Mouse (Mus musculus): Measurements from ENCODE around the gene Htr6.

DNA sequence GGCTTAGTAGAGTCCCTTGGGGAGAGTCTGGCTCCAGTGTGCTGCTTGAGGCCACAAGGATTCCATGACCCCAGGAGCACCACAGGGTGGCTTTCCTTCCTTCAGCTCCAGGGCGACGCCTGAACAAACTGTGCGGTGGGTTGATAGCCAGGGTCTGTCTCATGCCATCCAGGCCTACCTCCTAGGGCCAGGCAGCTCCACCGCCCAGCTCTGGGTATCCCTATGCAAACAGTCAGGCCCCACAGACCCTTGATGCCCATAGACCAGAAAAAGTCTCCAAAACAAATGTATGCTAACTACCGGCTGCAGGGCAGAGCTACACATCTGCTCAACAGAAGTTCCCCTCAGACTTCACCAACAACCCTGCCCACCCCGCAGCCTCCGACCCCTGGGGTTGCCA lies 15.7 kb upstream of the Htr6 start:
- TF ChIP-seq FLI1 (IDR thresholded peaks at IDR 0.05; ENCODE audit: low read length), result no peak
- TF ChIP-seq GATA1 (IDR thresholded peaks at IDR 0.05; ENCODE audit: borderline replicate concordance, low read length), result no peak

Data from megakaryocyte, embryonic 14.5 days (primary cell).